8 mouse cellular contexts compared by ENCODE assay signal in the genomic region with DNA sequence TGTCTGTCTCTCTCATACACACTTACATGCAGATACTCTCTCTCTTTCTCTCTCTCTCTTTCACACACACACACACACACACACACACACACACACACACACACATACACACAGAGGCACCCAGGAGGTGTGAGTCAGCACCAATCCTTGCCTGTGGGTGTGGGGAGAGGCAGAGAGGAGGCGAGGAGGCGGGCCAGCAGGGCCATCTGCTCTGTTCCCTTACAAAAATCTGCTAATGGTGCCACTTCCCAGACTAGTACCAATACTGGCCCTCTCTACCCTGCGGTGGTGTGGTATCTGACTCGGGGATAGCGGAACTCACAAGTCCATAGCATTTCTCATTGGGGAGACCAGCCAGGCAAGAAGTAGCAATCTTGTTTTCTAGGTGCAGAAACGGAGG. TPM values are rescaled to one million over a fixed set of nuclear protein-coding genes. Genes with fewer than 3 reads are reported as not detected.
A peak's percentile ranks its signal among the peaks of the same experiment; 100 is the strongest.
DNase-seq lines count a peak whose midpoint lies in the region; ATAC-seq lines count a peak whose summit lies in the region.

No protein-coding gene starts in this region.

- intact Hi-C loops in left cerebral cortex, postnatal 25 days (cut with DNase I) = loop anchor here (1.0 to 2.0 kb wide), 3 partner anchors 45 to 89 kb away; no protein-coding TSS in a partner anchor

- no peak for ATAC-seq in heart, embryonic 12.5 days (ENCODE audit: insufficient number of reproducible peaks, low FRiP score)

- H3K9me3 ChIP-seq in heart, embryonic 10.5 days = no peaks in the 10 kb centered on the region
- H3K9me3 ChIP-seq in heart, embryonic 12.5 days (replicated peaks) = no peaks in the 10 kb centered on the region

- H3K9ac ChIP-seq in heart, embryonic 12.5 days = no peak overlapping the region

- WGBS in heart, embryonic 10.5 days = 54% methylated on average over 6 of the region's 6 CpGs
- WGBS in heart, embryonic 12.5 days = 48% methylated on average over 6 of the region's 6 CpGs

- peaks cover 65% of the 10 kb centered on the region for H3K4me1 ChIP-seq in heart, embryonic 10.5 days
- peaks cover 50% of the 10 kb centered on the region for H3K4me1 ChIP-seq in heart, embryonic 12.5 days (replicated peaks)

- DNase-seq in MN1 (ENCODE audit: low spot score) = peak; percentile 82
- peak; percentile 80 for DNase-seq in cerebellum, adult 11 months
- DNase-seq in frontal cortex, adult 2 months (ENCODE audit: extremely low spot score in 1 of 2, low spot score in 1 of 2) = peak; percentile 61 to 89
- peak; percentile 78 to 92 for DNase-seq in left cerebral cortex, postnatal 25 days (ENCODE audit: low spot score in 2 of 2)
- DNase-seq in right cerebral cortex, postnatal 25 days = peak; percentile 82
- DNase-seq in heart, embryonic 10.5 days (ENCODE audit: low spot score) = no peak
- no peak for DNase-seq in lung, postnatal 25 days (ENCODE audit: low spot score)

- H3K27ac ChIP-seq in heart, embryonic 10.5 days = no peak overlapping the region
- no peak overlapping the region for H3K27ac ChIP-seq in heart, embryonic 12.5 days (ENCODE audit: poor library complexity, severe bottlenecking)

- no peak overlapping the region for H3K4me3 ChIP-seq in heart, embryonic 10.5 days
- no peak overlapping the region for H3K4me3 ChIP-seq in heart, embryonic 12.5 days

- H3K36me3 ChIP-seq in heart, embryonic 10.5 days = no peaks in the 10 kb centered on the region
- H3K36me3 ChIP-seq in heart, embryonic 12.5 days = no peaks in the 10 kb centered on the region

- H3K4me2 ChIP-seq in heart, embryonic 12.5 days = no peak overlapping the region

- peaks cover 80% of the 10 kb centered on the region for H3K27me3 ChIP-seq in heart, embryonic 10.5 days (ENCODE audit: insufficient read depth, poor library complexity, severe bottlenecking)
- peaks cover 37% of the 10 kb centered on the region for H3K27me3 ChIP-seq in heart, embryonic 12.5 days (replicated peaks)

RNA-seq across cellular contexts. Expression of a gene that starts 7.2 kb away (rescaled TPM):
- polyA plus RNA-seq in frontal cortex, adult 2 months (2012; rRNA removed) = 1.4 and 1.8 TPM in 2 replicates
- 1 to 10 TPM in 1 of 2 experiments, under 1 TPM in 1; 0.55 to 1.1 TPM for total RNA-seq in left cerebral cortex, postnatal 25 days (2021)
- 0.07 TPM in 1 of 2 replicates, not detected in the other for polyA plus RNA-seq in heart, embryonic 10.5 days (2016; fragmentation: Nextera tagmentation; extraction: Ambion mirVana)
- polyA plus RNA-seq in heart, embryonic 12.5 days (2016; fragmentation: Nextera tagmentation; extraction: Ambion mirVana) = not detected in 2 replicates

RNA-seq across cellular contexts. Expression of a gene that starts 47.8 kb away (rescaled TPM):
- polyA plus RNA-seq in frontal cortex, adult 2 months (2012; rRNA removed) = 5.7 and 7.6 TPM in 2 replicates
- 1 to 10 TPM; 7.2 to 8.7 TPM for total RNA-seq in left cerebral cortex, postnatal 25 days (2021)
- 2.7 and 16.3 TPM in 2 replicates for polyA plus RNA-seq in heart, embryonic 10.5 days (2016; fragmentation: Nextera tagmentation; extraction: Ambion mirVana)
- polyA plus RNA-seq in heart, embryonic 12.5 days (2016; fragmentation: Nextera tagmentation; extraction: Ambion mirVana) = 0.78 and 1.00 TPM in 2 replicates

Comparison
In these comparisons a context has a peak if more than half of its experiments do, and no peak if none do; other contexts are left out.
1. DNase-seq: peak in MN1 (single experiment), cerebellum, adult 11 months (single experiment), frontal cortex, adult 2 months (2 of 2), left cerebral cortex, postnatal 25 days (2 of 2) and right cerebral cortex, postnatal 25 days (single experiment); none in heart, embryonic 10.5 days (single experiment) and lung, postnatal 25 days (single experiment).